Comparison of ENCODE assay signal across 10 mouse cellular contexts in the genomic region with DNA sequence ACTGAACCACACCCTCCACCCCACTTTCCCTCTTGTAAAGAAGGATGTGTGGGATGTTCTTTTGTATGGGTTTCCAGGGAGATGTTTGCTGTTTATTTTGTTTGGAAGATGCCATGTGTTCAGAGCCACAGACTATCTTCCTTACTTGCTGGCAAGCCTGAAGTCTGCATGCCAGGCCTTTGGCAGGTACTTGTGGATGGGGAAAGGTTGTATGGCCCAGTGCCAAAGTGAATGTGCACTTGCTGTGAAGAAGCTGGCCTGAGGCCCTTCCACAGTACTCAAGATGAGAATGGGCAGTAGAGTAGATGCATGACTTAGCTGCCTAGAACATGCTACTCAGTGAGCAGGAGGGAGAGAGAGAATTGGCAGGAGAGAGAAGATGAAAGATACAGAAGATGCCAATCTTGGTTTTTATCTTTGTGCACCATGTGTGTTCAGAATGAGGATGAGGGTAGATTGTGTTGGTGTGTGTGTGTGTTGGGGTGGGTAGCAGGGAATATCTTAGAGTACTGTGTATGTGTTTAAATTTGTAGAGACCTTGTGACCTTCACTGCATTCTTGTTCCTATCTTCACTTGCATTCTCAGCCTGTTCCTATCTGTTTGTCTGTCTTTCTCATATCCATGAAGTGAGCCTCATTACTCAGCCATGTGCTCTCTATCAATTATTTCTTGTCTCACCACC. TPM values are rescaled to one million over a fixed set of nuclear protein-coding genes. Genes with fewer than 3 reads are reported as not detected.
DNase-seq lines count a peak whose midpoint lies in the region; ATAC-seq and TF ChIP-seq lines count a peak whose summit lies in the region.
"Had no signal": no experiment of that assay in that cellular context is flagged by ENCODE, and none has a peak within 500 bp of the region (broad histone marks: within the 10 kb centered on the region; RNA-seq: fewer than 3 reads in every experiment).

No protein-coding gene starts in this region.

- ATAC-seq in midbrain, postnatal 0 days (ENCODE audit: low FRiP score), result no peak
- no peak for ATAC-seq in midbrain, embryonic 15.5 days (replicated peaks)
- peak; percentile 81 for ATAC-seq in megakaryocyte-erythroid progenitor cell, adult 5-6 weeks (replicated peaks; ENCODE audit: low FRiP score, low TSS enrichment, poor library complexity, severe bottlenecking)

- peak; percentile 33 for DNase-seq in midbrain, postnatal 0 days (ENCODE audit: low spot score)
- DNase-seq in cerebellum, adult 8-10 months, result peak; percentile 65
- DNase-seq in kidney, adult 9 months, result peak; percentile 81
- DNase-seq in left cerebral cortex, adult 11 months (ENCODE audit: low spot score), result no peak
- no peak for DNase-seq in thymus, postnatal 25 days
- DNase-seq: gastrocnemius, postnatal 36 days; thymus, postnatal 4 days had no signal

- no peak for TF ChIP-seq CTCF in midbrain, postnatal 0 days (IDR thresholded peaks at IDR 0.05)

- H3K27ac ChIP-seq in midbrain, postnatal 0 days (ENCODE audit: low read depth, low read length), result no peak overlapping the region
- no peak overlapping the region for H3K27ac ChIP-seq in midbrain, embryonic 15.5 days
- H3K27ac ChIP-seq: midbrain, embryonic 10.5 days had no signal

- no peaks in the 10 kb centered on the region for H3K4me1 ChIP-seq in midbrain, postnatal 0 days (ENCODE audit: insufficient read depth, low read length)
- no peaks in the 10 kb centered on the region for H3K4me1 ChIP-seq in midbrain, embryonic 15.5 days
- H3K4me1 ChIP-seq: midbrain, embryonic 10.5 days had no signal

- no peaks in the 10 kb centered on the region for H3K36me3 ChIP-seq in midbrain, postnatal 0 days (ENCODE audit: insufficient read depth, low read length)
- H3K36me3 ChIP-seq in midbrain, embryonic 15.5 days (replicated peaks), result no peaks in the 10 kb centered on the region

- H3K4me2 ChIP-seq in midbrain, postnatal 0 days (ENCODE audit: low read depth, low read length, poor library complexity, severe bottlenecking), result no peak overlapping the region
- H3K4me2 ChIP-seq in midbrain, embryonic 15.5 days, result no peak overlapping the region

- H3K4me3 ChIP-seq in midbrain, postnatal 0 days (ENCODE audit: low read depth, low read length), result no peak overlapping the region
- no peak overlapping the region for H3K4me3 ChIP-seq in midbrain, embryonic 15.5 days
- H3K4me3 ChIP-seq: midbrain, embryonic 10.5 days had no signal

- no peak overlapping the region for H3K9ac ChIP-seq in midbrain, postnatal 0 days (replicated peaks; ENCODE audit: low read length, poor library complexity, severe bottlenecking)
- H3K9ac ChIP-seq in midbrain, embryonic 15.5 days, result no peak overlapping the region

- no peaks in the 10 kb centered on the region for H3K9me3 ChIP-seq in midbrain, postnatal 0 days (ENCODE audit: low read length)
- no peaks in the 10 kb centered on the region for H3K9me3 ChIP-seq in midbrain, embryonic 15.5 days

- no peaks in the 10 kb centered on the region for H3K27me3 ChIP-seq in midbrain, postnatal 0 days (ENCODE audit: insufficient read depth, low read length)
- no peaks in the 10 kb centered on the region for H3K27me3 ChIP-seq in midbrain, embryonic 15.5 days (replicated peaks)

RNA-seq across cellular contexts. Expression of a gene that starts 48.5 kb away (rescaled TPM):
- 46.0 and 54.6 TPM in 2 replicates for total RNA-seq in midbrain, postnatal 0 days (2014; rRNA removed)
- 31.6 and 33.4 TPM in 2 replicates for polyA plus RNA-seq in midbrain, postnatal 0 days (2015; fragmentation: Nextera tagmentation; extraction: Ambion mirVana)
- polyA plus RNA-seq in midbrain, embryonic 15.5 days (2015; fragmentation: Nextera tagmentation; extraction: Ambion mirVana), result 48.2 and 48.8 TPM in 2 replicates
- 46.7 and 50.3 TPM in 2 replicates for total RNA-seq in megakaryocyte-erythroid progenitor cell, adult 5-6 weeks (2014; fragmentation: Nextera tagmentation)
- 36.5 and 43.7 TPM in 2 replicates for total RNA-seq in megakaryocyte-erythroid progenitor cell, adult 5-6 weeks (2017)

Comparison
In these comparisons a context has a peak if more than half of its experiments do, and no peak if none do; other contexts are left out.
1. DNase-seq: peak in midbrain, postnatal 0 days (single experiment), cerebellum, adult 8-10 months (single experiment) and kidney, adult 9 months (single experiment); none in left cerebral cortex, adult 11 months (single experiment) and thymus, postnatal 25 days (single experiment).